Mouse (Mus musculus) granulocyte monocyte progenitor cell, adult 5-6 weeks (primary cell): ENCODE measurements around the gene Gm20481. TPM values are rescaled to one million over a fixed set of nuclear protein-coding genes. Genes with fewer than 3 reads are reported as not detected.
"Not testable (repeated sequence)": the region's sequence is repeated elsewhere in the genome, so short reads cannot be mapped to it uniquely, and the experiment has no call there.

Experiments used
- ATAC-seq: replicated peaks from 2 replicates; pipeline ENCODE4 v1.8.0; 2016; ENCODE audit warnings: mild to moderate bottlenecking, moderate TSS enrichment, inconsistent platforms; ENCODE audit not compliant: poor library complexity, severe bottlenecking
- total RNA-seq, 2 experiments: library from RNA; stranded (forward) in 1 of 2; stranded (reverse) in 1 of 2; fragments of 200-712, 200-1000 nt in 1 of 2; fragments of >200 nt in 1 of 2; fragmentation: Nextera tagmentation in 1 of 2; gene quantifications; 2 replicates each; pipeline ENCODE4 v1.2.3; 2014 to 2017

The Gm20481 gene
- total RNA-seq, 2 experiments from 2014 or later: 1.4 TPM; not detected in 1

DNA sequence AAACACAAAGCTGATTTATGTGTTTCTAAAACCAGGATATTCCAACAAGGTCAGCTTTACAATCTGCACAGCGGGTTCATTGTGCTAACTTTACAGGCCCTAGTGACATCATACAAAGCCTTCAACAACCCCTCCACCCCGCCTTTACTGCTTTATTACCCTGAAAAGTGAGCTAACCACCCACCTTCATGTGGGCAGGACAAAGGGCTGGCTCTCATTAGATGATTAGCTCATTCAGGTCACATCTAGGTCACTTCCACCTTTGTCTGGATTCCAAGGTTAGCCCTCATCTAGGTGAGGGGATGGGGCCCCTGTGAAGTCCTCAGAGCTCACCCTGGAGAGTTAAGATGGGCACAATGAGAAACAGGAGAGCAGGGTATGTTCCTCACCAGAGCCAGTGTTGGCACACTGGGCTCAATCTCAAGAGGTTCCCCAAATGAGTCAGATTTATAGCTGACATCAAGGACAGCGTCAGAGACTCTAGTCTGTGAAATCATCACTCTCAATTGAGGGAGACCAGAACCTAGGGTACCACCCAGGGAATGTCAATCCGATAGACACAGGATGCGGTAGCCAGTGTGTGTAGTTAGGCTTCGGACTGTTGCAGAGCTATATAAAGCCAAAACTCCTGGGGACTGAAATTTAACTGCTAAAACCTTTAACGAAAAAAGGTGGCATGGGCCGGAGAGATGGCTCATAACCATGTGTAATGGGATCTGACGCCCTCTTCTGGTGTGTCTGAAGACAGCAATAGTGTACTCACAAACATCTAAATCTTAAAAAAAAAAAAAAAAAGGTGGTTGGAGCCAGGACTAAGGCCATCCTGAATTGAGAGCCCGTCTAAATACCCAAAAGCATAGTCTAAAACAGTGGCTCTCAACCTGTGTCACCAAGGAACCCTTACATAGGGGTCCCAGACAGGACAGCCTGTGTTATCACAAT lies 18.9 kb upstream of the Gm20481 start:
- peak; percentile 12; the same call in 1 of the 2 replicates for ATAC-seq

DNA sequence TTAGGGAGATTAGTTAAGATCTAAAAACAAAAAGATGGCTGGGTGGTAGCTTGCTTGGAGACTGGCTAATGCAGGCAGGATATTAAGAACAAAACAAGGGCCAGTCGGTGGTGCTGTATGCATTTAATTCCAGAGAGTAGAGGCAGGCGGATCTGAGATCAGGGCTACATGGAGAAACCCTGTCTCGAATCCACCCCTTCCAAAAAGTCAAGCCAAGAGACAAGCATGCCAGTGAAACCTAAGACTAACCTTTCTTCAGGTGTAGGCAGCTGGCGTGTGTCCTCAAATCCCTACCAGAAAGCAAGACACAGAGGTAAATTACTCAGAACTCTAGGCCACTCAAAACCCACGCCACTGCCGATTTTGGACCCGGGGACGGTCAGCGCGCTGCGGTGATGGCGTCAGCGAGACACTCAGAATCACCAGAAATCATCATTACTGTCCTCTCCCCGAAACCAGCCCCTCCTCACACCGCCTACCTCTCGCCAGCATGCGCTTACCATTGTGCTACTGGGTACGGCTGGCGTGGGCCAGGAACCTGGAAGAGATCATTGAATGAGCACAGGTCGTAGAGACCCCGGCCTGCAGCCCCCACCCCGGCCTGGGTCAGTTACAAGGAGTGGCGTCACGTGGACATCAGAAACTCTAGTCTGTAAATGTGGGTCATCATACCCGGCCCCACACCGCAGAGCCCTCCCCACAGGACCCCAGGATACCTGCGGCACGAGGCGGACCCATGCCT lies 17.9 kb upstream of the Gm20481 start:
- no peak; the same call in 1 of the 2 replicates for ATAC-seq

GRCm38 (mm10) chr17:34952378-34953040 lies 17.2 kb upstream of the Gm20481 start:
- ATAC-seq: peak; percentile 81

- no peak for ATAC-seq
These were observed 16.5 kb upstream of the Gm20481 start for GRCm38 (mm10) chr17:34953258-34953657.

GRCm38 (mm10) chr17:34953904-34954303 lies 15.8 kb upstream of the Gm20481 start:
- no peak for ATAC-seq

- no peak for ATAC-seq
These were observed 14.9 kb upstream of the Gm20481 start for GRCm38 (mm10) chr17:34954831-34955230.

DNA sequence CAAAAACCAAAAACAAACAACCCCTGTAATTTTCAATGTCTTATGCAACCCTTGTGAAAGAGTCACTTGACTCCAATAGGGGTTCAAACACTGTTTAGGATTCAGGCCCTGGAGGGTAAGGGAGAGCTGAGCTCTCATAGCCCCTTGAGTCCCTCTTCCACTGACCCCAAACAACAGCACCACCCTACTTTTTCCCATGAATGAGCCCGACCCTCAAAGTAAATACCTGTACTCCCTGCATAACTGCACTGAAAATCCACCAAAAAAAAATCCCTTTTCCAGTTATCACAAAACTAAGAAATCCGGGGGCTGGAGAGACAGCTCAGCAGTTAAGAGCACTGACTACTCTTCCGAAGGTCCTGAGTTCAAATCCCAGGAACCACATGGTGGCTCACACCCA lies 13.8 kb upstream of the Gm20481 start:
- no peak for ATAC-seq

DNA sequence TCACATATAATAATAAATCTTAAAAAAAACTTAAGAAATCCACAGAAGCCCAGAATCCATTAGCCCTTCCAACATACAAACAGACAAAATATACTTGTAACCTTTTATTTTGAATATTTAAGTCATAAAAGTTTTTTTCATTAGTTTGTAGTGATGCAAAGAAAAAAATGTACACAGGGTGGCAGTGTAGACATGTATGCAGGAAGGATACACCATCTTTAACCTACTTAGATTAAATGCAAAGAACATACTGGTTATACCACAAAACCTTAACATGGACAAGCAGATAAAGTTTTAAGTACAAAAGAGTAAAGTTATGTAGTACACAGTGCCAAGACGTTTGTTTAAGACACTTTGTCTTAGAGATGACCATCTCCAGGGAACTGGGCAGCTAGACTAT lies 13.4 kb upstream of the Gm20481 start:
- ATAC-seq: no peak

GRCm38 (mm10) chr17:34957291-34957690 lies 12.4 kb upstream of the Gm20481 start:
- ATAC-seq: not testable (repeated sequence)

GRCm38 (mm10) chr17:34957966-34958365 lies 11.7 kb upstream of the Gm20481 start:
- not testable (repeated sequence) for ATAC-seq

- ATAC-seq: not testable (repeated sequence)
These were observed 11.0 kb upstream of the Gm20481 start for GRCm38 (mm10) chr17:34958734-34959129.

GRCm38 (mm10) chr17:34959130-34959778 lies 10.5 kb upstream of the Gm20481 start, which contains the start of gene Hspa1b:
Gene Hspa1b, minus strand, starts transcription at chr17:34959238.
- ATAC-seq: peak; percentile 83

GRCm38 (mm10) chr17:34959881-34960515 lies 9.7 kb upstream of the Gm20481 start:
- ATAC-seq: no peak

- no peak for ATAC-seq
These were observed 8.8 kb upstream of the Gm20481 start for GRCm38 (mm10) chr17:34960702-34961493.

GRCm38 (mm10) chr17:34962125-34962524 lies 7.6 kb upstream of the Gm20481 start:
- no peak for ATAC-seq

GRCm38 (mm10) chr17:34962841-34963240 lies 6.9 kb upstream of the Gm20481 start:
- no peak for ATAC-seq

- no peak for ATAC-seq
These were observed 5.1 kb upstream of the Gm20481 start for GRCm38 (mm10) chr17:34964640-34965049.

- ATAC-seq: no peak
These were observed 4.1 kb upstream of the Gm20481 start for GRCm38 (mm10) chr17:34965627-34966026.

DNA sequence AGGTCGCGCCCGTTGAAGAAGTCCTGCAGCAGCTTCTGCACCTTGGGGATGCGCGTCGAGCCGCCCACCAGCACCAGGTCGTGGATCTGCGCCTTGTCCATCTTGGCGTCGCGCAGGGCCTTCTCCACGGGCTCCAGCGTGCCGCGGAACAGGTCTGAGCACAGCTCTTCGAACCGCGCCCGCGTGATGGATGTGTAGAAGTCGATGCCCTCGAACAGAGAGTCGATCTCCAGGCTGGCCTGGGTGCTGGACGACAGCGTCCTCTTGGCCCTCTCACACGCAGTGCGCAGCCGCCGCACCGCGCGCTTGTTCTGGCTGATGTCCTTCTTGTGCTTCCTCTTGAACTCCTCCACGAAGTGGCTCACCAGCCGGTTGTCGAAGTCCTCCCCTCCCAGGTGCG lies 1.1 kb downstream of the Gm20481 start:
- not testable (repeated sequence) for ATAC-seq
